Mouse (Mus musculus) forelimb bud, embryonic 11.5 days (tissue): ENCODE measurements at regions not wholly inside any gene's neighbourhood (a gene's known extent, or its start where the extent isn't known, plus 50 kb on each side); places are given as distances from the start of the nearest gene placed in this dataset.

Experiments used
- DNase-seq: peaks from one replicate; pipeline ENCODE4 v3.0.0-alpha.2; 2012; ENCODE audit warnings: low read depth, low spot score

DNA sequence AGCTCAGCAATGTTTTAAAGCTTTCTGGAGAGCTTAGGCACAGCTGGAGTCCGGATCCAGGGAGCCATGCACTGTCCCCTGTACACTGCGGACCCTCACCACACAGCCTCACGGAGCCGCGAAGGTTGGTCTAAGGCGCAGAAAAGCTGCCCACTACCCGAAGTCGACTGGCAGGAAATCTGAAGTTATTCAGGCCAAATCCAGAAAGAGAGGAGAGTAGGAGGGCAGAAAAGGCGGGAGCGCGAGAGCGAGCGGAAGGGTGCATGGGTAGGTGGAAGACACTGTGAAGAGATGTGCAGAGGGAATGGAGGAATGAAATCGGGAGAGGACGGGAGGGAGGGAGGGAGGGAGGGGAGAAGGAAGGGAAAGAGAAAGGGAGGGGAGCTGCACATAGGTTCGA is 51.2 kb upstream of the Kdm8 start:
- DNase-seq = no peak

DNA sequence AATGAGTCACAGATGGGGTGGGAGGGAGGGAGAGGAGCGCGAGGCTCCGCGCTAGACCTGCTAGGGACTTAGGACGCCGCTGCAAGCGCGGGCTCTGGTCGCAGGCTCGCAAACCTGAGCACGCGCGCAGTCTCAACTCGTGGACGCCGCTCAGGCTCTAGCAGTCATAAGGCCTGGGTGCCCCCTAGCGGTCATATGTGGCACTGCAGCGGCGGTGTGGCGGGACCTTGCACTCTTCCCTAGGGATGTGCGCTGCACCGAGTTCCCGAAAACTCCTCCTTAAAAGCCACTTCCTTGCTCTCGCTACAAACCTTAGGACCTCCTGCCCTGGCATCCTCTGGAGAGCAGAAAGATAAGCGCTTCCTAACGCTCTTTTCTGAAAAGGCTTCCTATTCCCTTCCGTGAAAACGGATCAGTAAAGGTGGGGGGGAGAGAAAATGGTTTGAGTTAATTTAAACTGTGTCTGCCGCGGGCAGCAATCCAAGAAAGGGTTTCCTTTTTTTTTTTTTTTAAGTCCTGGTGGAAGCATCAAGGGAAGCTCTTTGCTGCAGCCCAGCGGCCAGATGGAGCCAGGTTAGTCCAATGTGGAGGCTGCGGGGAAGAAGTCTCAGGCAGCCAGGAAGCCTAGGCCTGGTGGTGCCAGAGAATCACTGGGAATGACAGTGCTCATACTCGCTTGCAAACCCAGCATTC is 50.7 kb upstream of the Kdm8 start:
- peak; percentile 96 for DNase-seq
